Mouse (Mus musculus): ENCODE results near the gene Il19.

The Il19 gene

DNA sequence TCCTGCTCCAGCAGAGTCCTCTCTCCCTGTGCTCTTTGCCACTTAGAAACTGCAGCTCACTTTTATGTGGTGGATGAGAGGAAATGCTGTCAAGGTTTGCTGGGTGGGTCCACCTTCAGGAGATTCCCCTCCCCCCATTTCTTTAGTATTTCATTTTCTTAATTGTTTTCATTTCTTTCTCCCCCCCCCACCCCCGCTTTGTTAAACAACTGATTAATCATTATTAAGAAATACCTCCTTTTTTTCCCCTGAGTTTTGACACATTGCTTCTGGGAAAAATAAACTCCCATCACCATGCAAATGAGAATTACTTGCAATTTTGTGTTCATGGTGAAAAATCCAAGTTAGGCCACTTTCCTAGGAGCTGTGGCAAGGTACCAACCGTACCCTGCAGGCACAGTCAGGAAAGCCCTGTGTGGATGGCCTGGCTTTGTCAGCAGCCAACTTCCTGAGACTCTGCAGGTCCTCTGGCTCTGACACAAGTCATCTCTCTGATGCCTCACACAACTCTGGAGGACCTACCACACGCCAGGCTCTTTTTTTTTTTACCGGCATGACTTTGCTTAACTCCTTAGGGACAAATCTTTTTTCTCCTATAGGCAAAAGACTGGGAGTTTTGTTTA, at the start of gene Il19:
Il19 (minus strand) TSS at position 51 of the 623 bp plus-strand sequence.
- peak; percentile 36 for DNase-seq

DNA sequence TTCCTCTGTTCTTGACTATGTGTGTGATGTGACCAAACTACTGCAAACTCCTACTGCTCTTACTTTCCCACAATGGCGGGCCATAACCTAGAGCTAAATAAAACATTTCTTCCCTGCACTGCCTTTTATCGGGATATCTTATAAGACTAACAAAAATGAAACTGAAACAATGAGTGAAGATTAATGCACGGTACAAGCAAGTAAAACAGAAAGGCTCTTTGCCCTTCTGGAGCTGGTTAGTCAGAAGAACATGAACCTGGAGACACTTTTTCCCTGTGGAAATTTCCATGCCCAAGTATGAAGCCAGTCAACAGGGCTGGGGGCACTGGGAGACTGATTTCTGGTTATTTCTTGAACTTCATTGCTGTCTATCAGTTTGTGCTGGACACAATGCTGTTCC, 49.4 kb upstream of the Il19 start:
- no peak for DNase-seq

GRCm38 (mm10) chr1:130987418-130987817, 47.5 kb upstream of the Il19 start:
- no peak for DNase-seq

DNA sequence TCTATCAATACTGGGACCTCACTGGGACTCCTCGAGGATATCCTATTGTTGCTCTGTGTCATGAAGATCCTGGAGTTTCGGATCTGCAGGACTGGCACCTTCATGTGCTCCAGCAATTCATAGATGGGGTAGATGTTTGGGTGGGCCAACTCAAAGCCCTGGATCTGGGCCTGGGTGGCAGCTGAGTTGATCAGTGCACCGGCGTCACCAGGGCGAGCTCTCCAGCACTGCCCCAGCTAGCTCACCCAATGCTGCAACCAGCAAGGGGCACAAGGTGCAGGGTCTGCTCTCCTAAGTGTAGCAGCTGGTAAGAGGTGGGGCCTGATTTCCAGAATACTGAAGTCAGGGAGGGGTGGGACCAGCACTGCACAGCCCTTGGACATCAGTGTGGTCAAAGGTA, 47.1 kb upstream of the Il19 start:
- no peak for DNase-seq

DNA sequence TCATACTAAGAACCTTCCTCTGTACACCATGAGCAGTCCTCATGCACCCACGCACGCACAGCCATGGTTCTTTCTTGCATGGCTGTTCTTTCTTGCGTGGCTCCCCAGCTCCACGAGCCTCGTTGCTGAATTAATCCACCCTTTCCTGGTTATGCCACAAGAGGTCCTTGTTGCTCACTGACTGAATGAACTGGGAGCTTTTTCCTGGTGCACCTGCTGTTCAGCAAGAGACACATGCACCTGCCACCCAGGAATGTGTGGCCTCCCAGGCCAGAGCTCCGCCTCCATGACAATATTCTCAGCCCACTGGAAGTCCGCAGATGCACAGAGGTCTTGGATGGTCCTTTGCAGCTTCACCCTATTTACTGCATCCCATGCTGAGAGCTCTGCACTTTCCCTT, 44.5 kb upstream of the Il19 start:
- DNase-seq, result no peak

DNA sequence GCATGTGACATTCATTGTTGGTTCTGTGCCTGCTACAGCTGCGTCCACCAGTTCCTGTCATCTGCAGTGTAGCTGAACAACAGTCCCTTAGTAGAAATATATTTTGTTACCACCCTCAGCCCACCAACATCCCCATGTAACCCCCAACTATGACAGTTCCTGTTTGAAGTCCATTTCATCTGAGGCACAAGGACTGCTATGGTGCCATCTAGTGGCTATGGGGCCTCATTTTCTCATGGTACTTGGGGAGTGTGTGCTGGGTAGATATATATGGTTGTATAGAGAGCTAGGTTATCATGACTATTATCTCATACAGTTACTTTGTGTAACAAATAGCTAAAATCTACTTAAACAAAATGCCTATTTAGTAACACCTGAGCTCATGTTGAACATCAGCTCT, 39.5 kb upstream of the Il19 start:
- DNase-seq, result peak; percentile 9

- no peak for DNase-seq
Observed at GRCm38 (mm10) chr1:130963891-130964290, 24.0 kb upstream of the Il19 start.

DNA sequence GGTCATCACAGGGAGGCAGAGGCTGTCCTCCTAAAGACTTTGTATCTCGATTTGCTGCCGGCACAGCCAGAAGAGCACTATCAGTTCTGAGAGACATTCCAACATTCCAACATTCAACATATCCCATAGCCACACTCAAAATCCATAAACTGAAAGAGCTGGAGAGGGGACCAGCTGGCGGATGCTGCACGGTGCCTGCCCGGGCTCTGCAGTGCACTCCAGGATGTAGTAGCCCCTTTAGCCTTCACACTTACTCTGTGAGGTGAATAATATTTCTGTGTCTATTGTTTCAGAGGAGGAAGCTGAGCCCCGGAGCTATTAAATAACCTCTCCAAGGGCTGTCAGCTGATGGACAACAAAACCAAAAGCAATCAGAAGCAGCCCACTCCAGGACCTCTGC, 7.0 kb upstream of the Il19 start:
- no peak for DNase-seq

DNA sequence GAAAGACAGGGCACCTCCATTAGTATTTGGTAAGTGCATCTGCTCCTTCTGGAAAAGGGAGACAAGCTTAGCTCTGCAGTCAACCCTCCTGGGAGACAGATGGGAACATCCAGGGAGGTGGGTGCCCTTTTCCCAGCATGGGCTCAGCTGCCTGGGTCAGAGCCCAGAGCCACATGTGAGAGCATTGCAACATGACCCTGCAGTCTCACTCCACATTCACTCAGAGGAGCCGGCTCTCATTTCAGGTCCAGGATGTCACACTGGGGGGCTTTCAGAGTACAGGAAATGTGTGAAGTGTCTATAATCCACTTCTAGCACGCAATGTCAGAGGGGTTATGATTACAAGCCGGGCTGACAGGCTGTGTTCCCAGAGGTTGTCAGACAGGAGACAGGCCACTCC, 1.9 kb upstream of the Il19 start:
- no peak for DNase-seq

DNA sequence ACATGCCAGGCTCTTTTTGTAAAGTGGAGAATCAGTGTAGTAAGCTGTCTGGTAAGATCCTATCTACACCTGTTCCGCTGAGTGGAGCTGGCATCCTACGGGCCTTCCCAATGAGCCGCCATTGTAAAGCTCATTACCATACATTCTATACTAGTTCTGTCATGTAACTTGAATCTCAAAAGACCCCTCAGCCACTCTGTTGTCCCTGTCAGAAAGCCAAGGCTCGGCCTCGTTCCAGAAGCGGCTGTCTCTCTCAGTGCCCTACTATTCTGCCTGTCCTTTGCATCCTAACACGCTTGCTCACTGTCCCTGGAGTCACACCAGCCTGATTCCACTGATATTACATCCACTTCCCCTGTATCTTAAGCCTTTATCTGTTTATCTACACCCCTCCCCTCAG, 1.7 kb downstream of the Il19 start:
- DNase-seq, result no peak

DNA sequence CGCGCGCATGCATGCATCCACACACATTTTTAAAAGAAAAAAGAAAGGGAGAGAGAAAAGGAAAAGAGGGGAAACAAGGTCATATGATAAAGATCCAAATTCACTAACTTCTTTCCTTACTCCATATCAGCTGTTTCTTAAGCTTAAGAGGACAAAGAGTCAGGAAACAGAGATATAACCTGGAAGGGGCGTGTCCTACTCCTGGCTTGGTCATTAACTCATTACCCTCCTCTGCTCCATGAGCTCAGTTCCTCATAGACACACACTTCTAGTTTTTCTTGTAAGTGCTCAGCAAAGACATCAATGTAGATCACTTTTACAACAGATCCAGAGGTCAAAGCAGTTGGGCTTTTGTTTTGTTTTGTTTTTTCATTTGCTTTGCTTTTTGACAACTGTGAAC, 2.7 kb downstream of the Il19 start:
- DNase-seq, result no peak

DNA sequence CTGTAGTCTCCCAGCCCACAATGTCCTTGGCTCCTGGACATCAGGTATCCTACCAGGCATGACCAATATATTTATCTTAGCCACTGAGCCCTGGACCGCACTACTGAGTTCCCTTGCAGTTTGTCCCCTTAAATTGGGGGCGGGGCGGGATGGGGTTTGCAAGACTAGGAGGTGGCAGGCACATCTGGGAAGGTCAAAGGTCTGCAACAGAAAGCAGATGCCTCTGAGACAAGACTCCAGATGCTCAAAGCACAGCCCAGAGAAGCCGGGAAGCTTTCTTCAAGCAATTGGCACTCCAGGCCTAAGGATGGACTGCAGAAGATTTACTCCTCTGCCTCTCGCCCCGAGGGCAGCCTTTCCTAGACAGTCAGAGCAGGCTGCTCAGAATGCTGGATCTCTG, 3.6 kb downstream of the Il19 start:
- DNase-seq, result no peak

GRCm38 (mm10) chr1:130926484-130926883, 13.4 kb downstream of the Il19 start:
- no peak for DNase-seq

- no peak for DNase-seq
Observed at GRCm38 (mm10) chr1:130918323-130918980, 21.5 kb downstream of the Il19 start.

DNA sequence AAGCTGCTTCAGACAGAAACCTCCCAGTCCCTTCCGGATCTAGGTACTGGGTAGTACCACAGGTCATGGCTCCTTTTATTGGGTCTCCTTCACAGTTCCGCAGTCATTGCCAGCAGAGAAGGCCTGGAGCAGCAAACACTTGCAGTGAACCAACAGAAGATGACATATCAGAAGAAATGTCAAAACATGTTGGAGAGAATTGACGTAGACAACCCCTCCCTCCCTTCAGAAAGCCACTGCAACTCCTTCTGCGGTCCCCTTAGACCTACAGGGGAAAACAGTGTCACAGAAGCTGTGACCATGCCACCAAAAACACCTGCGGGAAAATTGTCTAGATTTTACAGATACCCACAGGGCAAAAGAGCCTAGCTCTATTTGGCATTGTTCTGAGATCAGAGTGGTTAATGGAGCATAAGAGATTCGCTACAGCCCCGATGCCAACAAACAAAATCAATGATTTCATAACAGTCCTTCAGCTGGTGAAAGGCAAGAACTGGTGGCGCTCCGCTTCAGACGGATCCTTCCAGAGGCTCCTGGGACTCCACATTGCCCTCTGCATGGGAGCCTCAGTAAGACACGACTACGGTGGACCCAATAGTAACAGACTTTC, 28.4 kb downstream of the Il19 start, which contains the start of gene Il20:
Il20 (minus strand) TSS at position 51 of the 610 bp plus-strand sequence.
- DNase-seq, result no peak

GRCm38 (mm10) chr1:130902505-130902904, 37.4 kb downstream of the Il19 start:
- no peak for DNase-seq

DNA sequence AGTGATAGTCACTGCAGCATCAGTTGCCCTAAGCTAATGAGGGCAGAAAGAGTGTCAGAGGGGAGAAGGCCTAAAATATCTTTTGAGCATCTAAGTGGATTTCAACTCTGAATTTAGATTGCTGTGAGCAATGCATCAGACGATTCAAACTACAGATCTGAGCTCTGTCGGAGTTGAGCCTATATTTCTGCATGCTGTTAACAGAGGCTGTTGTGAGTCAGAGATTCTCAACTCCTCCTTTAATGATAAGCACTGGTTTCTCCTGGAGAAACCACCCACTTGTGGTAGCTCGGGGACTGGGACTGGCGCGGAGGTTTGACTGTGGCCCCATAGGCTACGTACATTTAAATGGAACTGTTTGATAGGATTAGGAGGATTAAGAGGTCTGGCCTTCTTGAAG, 45.4 kb downstream of the Il19 start:
- no peak for DNase-seq

- DNase-seq, result no peak
Observed at GRCm38 (mm10) chr1:130893329-130894040, 46.4 kb downstream of the Il19 start.

DNA sequence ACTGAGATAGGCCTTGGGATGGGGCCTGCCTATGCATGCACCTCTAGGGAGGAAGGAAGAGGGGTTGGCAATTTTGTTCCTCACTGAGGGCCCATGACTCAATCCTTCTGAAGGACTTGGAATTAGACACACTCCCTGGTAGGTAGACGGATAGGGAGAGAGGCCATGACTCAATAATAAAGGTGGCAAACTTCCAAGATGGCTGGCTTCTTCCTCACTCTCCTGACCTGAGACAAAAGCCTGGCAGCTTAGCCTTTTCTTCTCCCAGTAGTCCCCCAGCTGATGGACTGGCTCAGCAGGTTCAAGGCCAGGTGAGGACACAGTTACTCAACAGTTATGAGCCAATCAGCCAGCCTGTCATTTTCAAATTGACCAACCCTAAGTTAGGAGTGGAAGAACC, 47.5 kb downstream of the Il19 start:
- DNase-seq, result no peak

DNA sequence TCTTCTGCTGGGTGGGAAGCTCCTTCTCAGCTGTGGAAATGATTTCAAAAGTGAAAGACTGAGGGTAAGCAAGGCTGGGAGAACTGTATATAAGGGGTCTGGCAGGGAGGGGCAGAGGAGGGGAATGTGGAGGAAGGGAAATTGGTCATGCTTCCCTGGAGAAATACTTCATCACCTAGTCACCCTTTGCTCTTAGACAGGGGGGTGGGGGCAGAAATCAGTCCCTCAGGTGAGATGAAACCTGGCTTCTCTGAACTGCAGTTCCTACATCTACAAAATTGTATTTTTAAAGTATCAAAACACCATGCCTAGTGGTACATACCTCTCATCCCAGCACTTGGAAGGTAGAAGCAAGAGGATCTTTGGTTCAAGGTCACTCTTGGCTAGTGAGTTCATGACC, 52.6 kb downstream of the Il19 start, which contains the start of gene Il24:
Il24 (minus strand) TSS at position 101 of the 400 bp plus-strand sequence.
- no peak for DNase-seq

- DNase-seq, result no peak
Observed at GRCm38 (mm10) chr1:130883146-130883545, 56.8 kb downstream of the Il19 start.

Data from cerebellum, adult 8-10 months (tissue).